Mouse (Mus musculus): ENCODE measurements around the gene Pirb. TPM values are rescaled to one million over a fixed set of nuclear protein-coding genes. Genes with fewer than 3 reads are reported as not detected.
A peak's percentile ranks its signal among the peaks of the same experiment; 100 is the strongest.

The Pirb gene
- polyA plus RNA-seq, 1 experiment from 2014 or later = 2.9 TPM

GRCm38 (mm10) chr7:3691919-3692318 is 28.3 kb downstream of the Pirb start:
- Histone ChIP-seq H3K27ac (peak overlapping the region; percentile 97; the same call in 1 of the 2 replicates), H3K4me3 (replicated peaks) (peak overlapping the region; percentile 71), H3K4me2 (peak overlapping the region; percentile 78), H3K36me3 (0 out of 2 replicates have a peak, but pooled peaks cover 6% of the 10 kb centered on the region), H3K4me1 (peaks cover 10% of the 10 kb centered on the region), H3K9ac (peak overlapping the region; percentile 81), H3K9me3 (no peaks in the 10 kb centered on the region), H3K27me3 (replicated peaks) (no peaks in the 10 kb centered on the region)
- 23% methylated on average over 3 of the region's 3 CpGs for WGBS
- no peak for ATAC-seq (ENCODE audit: insufficient read depth, low FRiP score, low read depth)

DNA sequence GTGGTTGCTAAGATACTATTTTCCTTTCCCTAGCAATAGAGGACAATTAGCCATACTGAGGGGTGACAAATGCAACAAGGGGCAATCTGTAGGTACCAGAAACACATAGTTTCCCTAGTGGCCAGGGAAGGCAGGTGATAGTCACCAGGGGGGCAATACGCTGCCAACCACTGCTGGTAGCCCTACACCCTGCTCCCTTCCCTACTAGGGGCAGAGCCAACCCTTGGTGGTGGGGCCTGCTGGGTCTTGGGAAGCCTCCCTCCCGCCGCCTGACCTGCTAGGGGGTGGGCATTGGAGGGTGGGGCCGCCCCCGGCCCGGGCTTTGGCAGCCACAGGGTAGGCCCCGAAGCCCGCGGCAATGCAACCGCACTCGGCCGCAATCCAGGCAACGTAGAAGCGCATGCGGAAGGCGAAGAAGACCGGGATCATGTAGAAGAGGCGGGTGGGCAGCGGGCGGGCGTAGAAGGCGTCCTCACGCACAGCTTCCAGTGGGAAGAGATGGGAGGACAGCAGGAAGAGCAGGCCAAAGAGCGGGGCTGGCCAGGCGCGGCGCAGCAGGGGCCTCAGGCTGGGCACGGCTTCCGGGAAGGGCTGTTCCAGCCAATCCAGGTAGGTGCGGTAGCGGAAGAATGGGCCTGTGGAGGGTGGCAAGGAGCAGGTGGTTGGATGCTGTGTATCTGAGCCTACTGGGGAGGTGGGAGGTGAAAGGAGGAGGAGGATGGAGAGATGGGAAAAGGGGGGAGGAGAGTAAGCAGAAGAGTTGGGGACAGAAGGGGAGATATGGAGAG is 34.6 kb downstream of the Pirb start:
- 86% methylated on average over 31 of the region's 31 CpGs for WGBS
- Histone ChIP-seq H3K4me1 (no peaks in the 10 kb centered on the region), H3K27ac (no peak overlapping the region), H3K36me3 (peaks cover 11% of the 10 kb centered on the region; the same call in 1 of the 2 replicates), H3K4me2 (no peak overlapping the region), H3K4me3 (replicated peaks) (no peak overlapping the region), H3K9me3 (no peaks in the 10 kb centered on the region), H3K9ac (no peak overlapping the region), H3K27me3 (replicated peaks) (no peaks in the 10 kb centered on the region)
- no peak for ATAC-seq (ENCODE audit: insufficient read depth, low FRiP score, low read depth)

- no peaks in the 10 kb centered on the region for H3K27me3 ChIP-seq (replicated peaks)
- H3K9me3 ChIP-seq = no peaks in the 10 kb centered on the region
- ATAC-seq (ENCODE audit: insufficient read depth, low FRiP score, low read depth) = no peak
- H3K4me2 ChIP-seq = no peak overlapping the region
- no peak overlapping the region for H3K9ac ChIP-seq
- H3K4me1 ChIP-seq = no peaks in the 10 kb centered on the region
- H3K4me3 ChIP-seq (replicated peaks) = no peak overlapping the region
- WGBS = 90% methylated on average over 8 of the region's 8 CpGs
- no peak overlapping the region for H3K27ac ChIP-seq
- peaks cover 11% of the 10 kb centered on the region; the same call in 1 of the 2 replicates for H3K36me3 ChIP-seq
Observed at GRCm38 (mm10) chr7:3684698-3685097, 35.5 kb downstream of the Pirb start.

GRCm38 (mm10) chr7:3683908-3684550 is 36.2 kb downstream of the Pirb start:
- WGBS = 83% methylated on average over 10 of the region's 10 CpGs
- Histone ChIP-seq H3K4me3 (replicated peaks) (no peak overlapping the region), H3K9me3 (no peaks in the 10 kb centered on the region), H3K27me3 (replicated peaks) (no peaks in the 10 kb centered on the region), H3K4me1 (no peaks in the 10 kb centered on the region), H3K27ac (no peak overlapping the region), H3K9ac (no peak overlapping the region), H3K36me3 (peaks cover 11% of the 10 kb centered on the region; the same call in 1 of the 2 replicates), H3K4me2 (no peak overlapping the region)
- ATAC-seq (ENCODE audit: insufficient read depth, low FRiP score, low read depth) = no peak

DNA sequence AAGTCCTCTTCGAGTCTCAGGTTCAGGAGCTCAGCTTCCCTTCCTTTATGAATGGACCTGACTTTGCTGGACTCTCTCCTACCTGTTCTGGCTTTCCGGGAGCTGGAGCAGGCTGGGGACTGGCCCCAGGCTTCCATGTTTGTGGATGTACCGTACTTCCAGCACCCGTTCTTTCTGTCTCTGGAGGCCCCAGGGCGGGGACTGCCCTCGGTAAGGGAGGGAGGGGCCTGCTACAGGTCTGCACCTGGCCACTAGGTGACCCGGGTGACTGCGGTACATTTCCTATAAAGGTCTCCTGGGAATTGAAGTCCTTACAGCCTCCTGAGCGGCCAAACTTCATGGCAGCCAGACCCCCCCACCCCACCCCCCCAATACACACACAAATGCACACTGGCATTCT is 42.8 kb downstream of the Pirb start, which contains the start of gene Tmc4:
Gene Tmc4, minus strand, starts transcription at position 212 of the 400 bp plus-strand sequence.
- Histone ChIP-seq H3K27me3 (replicated peaks) (no peaks in the 10 kb centered on the region), H3K4me3 (replicated peaks) (peak within 1 kb of the TSS; percentile 41), H3K4me1 (no peaks in the 10 kb centered on the region), H3K4me2 (peak within 1 kb of the TSS; percentile 45), H3K27ac (peak within 1 kb of the TSS; percentile 42), H3K36me3 (no peaks in the 10 kb centered on the region), H3K9ac (peak within 1 kb of the TSS; percentile 12; the same call in 1 of the 2 replicates), H3K9me3 (no peaks in the 10 kb centered on the region)
- 46% methylated on average over 9 of the region's 9 CpGs for WGBS
- peak; percentile 86 for ATAC-seq (ENCODE audit: insufficient read depth, low FRiP score, low read depth)

GRCm38 (mm10) chr7:3676371-3676770 is 43.8 kb downstream of the Pirb start:
- Histone ChIP-seq H3K27ac (peak overlapping the region; percentile 42; the same call in 1 of the 2 replicates), H3K4me3 (replicated peaks) (peak overlapping the region; percentile 41), H3K36me3 (no peaks in the 10 kb centered on the region), H3K27me3 (replicated peaks) (no peaks in the 10 kb centered on the region), H3K4me1 (no peaks in the 10 kb centered on the region), H3K4me2 (peak overlapping the region; percentile 45), H3K9me3 (no peaks in the 10 kb centered on the region), H3K9ac (peak overlapping the region; percentile 12; the same call in 1 of the 2 replicates)
- ATAC-seq (ENCODE audit: insufficient read depth, low FRiP score, low read depth) = no peak
- 74% methylated on average over 12 of the region's 12 CpGs for WGBS

- H3K9me3 ChIP-seq = no peaks in the 10 kb centered on the region
- H3K36me3 ChIP-seq = no peaks in the 10 kb centered on the region
- no peak for ATAC-seq (ENCODE audit: insufficient read depth, low FRiP score, low read depth)
- H3K4me3 ChIP-seq (replicated peaks) = no peak overlapping the region
- H3K27me3 ChIP-seq (replicated peaks) = no peaks in the 10 kb centered on the region
- H3K27ac ChIP-seq = no peak overlapping the region
- no peaks in the 10 kb centered on the region for H3K4me1 ChIP-seq
- no peak overlapping the region for H3K9ac ChIP-seq
- no peak overlapping the region for H3K4me2 ChIP-seq
- 76% methylated on average over 3 of the region's 3 CpGs for WGBS
Observed at GRCm38 (mm10) chr7:3675228-3675548, 45.0 kb downstream of the Pirb start.

GRCm38 (mm10) chr7:3674507-3675227 is 45.5 kb downstream of the Pirb start:
- H3K4me1 ChIP-seq = no peaks in the 10 kb centered on the region
- no peak overlapping the region for H3K4me3 ChIP-seq (replicated peaks)
- no peaks in the 10 kb centered on the region for H3K9me3 ChIP-seq

GRCm38 (mm10) chr7:3666921-3667391 is 53.2 kb downstream of the Pirb start:
- H3K27me3 ChIP-seq (replicated peaks) = no peaks in the 10 kb centered on the region
- H3K4me2 ChIP-seq = peak overlapping the region; percentile 55
- H3K9ac ChIP-seq = no peak overlapping the region
- peak overlapping the region; percentile 91; the same call in 1 of the 2 replicates for H3K27ac ChIP-seq
- H3K4me1 ChIP-seq = peaks cover 12% of the 10 kb centered on the region
- 0 out of 2 replicates have a peak, but pooled peaks have one; percentile 12 for ATAC-seq (ENCODE audit: insufficient read depth, low FRiP score, low read depth)
- H3K9me3 ChIP-seq = no peaks in the 10 kb centered on the region
- WGBS = 17% methylated on average over 14 of the region's 14 CpGs
- H3K36me3 ChIP-seq = peaks cover 11% of the 10 kb centered on the region
- 0 out of 2 replicates have a peak overlapping the region, but pooled peaks have one; percentile 6 for H3K4me3 ChIP-seq (replicated peaks)

More at GRCm38 (mm10) chr7:3674507-3675227, 45.5 kb downstream of the Pirb start:
- Histone ChIP-seq H3K27me3 (replicated peaks) (no peaks in the 10 kb centered on the region), H3K36me3 (no peaks in the 10 kb centered on the region), H3K27ac (no peak overlapping the region), H3K9ac (no peak overlapping the region), H3K4me2 (no peak overlapping the region)
- 70% methylated on average over 10 of the region's 10 CpGs for WGBS
- peak; percentile 83 for ATAC-seq (ENCODE audit: insufficient read depth, low FRiP score, low read depth)

GRCm38 (mm10) chr7:3665215-3666114 is 54.7 kb downstream of the Pirb start, which contains the start of gene Leng1:
Gene Leng1, minus strand, starts transcription at chr7:3665840.
- Histone ChIP-seq H3K9ac (peak within 1 kb of the TSS; percentile 84; the same call in 1 of the 2 replicates), H3K27ac (peak within 1 kb of the TSS; percentile 92), H3K9me3 (no peaks in the 10 kb centered on the region), H3K4me3 (replicated peaks) (peak within 1 kb of the TSS; percentile 69), H3K4me1 (peaks cover 12% of the 10 kb centered on the region), H3K36me3 (peaks cover 24% of the 10 kb centered on the region), H3K4me2 (peak within 1 kb of the TSS; percentile 55), H3K27me3 (replicated peaks) (no peaks in the 10 kb centered on the region)
- peak; percentile 99 for ATAC-seq (ENCODE audit: insufficient read depth, low FRiP score, low read depth)
- WGBS = 3% methylated on average over 45 of the region's 45 CpGs

Data from stomach, embryonic 15.5 days (tissue).